Mouse (Mus musculus): ENCODE results near the gene Dmpk. TPM values are rescaled to one million over a fixed set of nuclear protein-coding genes. Genes with fewer than 3 reads are reported as not detected.
A peak's percentile ranks its signal among the peaks of the same experiment; 100 is the strongest.

Dmpk gene
- 42.4 and 60.4 TPM in 2 replicates for polyA plus RNA-seq (2015; fragmentation: Nextera tagmentation; extraction: Ambion mirVana)

- ATAC-seq (ENCODE audit: insufficient number of reproducible peaks, low FRiP score, low TSS enrichment, low read depth), result 0 out of 2 replicates have a peak, but pooled peaks have one; percentile 55
- H3K4me2 ChIP-seq (replicated peaks), result peak within 1 kb of the TSS; percentile 34
- H3K9ac ChIP-seq, result peak within 1 kb of the TSS; percentile 4; the same call in 1 of the 2 replicates
- H3K4me3 ChIP-seq (replicated peaks), result peak within 1 kb of the TSS; percentile 32
- H3K4me1 ChIP-seq, result peaks cover 64% of the 10 kb centered on the region
- no peaks in the 10 kb centered on the region for H3K9me3 ChIP-seq (replicated peaks)
- peaks cover 54% of the 10 kb centered on the region for H3K36me3 ChIP-seq
- H3K27me3 ChIP-seq, result no peaks in the 10 kb centered on the region
- 35% methylated on average over 10 of the region's 10 CpGs for WGBS
- peak within 1 kb of the TSS; percentile 52 for H3K27ac ChIP-seq (replicated peaks)
Measured at GRCm38 (mm10) chr7:19083701-19084100, at the start of gene Dmpk. Gene Dmpk (plus strand): TSS chr7:19083849.

- 98% methylated on average over 6 of the region's 6 CpGs for WGBS
- no peak for ATAC-seq (ENCODE audit: insufficient number of reproducible peaks, low FRiP score, low TSS enrichment, low read depth)
- no peak overlapping the region for H3K4me3 ChIP-seq (replicated peaks)
Measured at GRCm38 (mm10) chr7:19044616-19045015, 39.0 kb upstream of the Dmpk start.

GRCm38 (mm10) chr7:19046286-19047069, 37.2 kb upstream of the Dmpk start:
- no peaks in the 10 kb centered on the region for H3K9me3 ChIP-seq (replicated peaks)
- no peak for ATAC-seq (ENCODE audit: insufficient number of reproducible peaks, low FRiP score, low TSS enrichment, low read depth)
- H3K4me2 ChIP-seq (replicated peaks), result no peak overlapping the region
- H3K27ac ChIP-seq (replicated peaks), result no peak overlapping the region
- H3K36me3 ChIP-seq, result peaks cover 99% of the 10 kb centered on the region
- no peaks in the 10 kb centered on the region for H3K4me1 ChIP-seq
- no peak overlapping the region for H3K9ac ChIP-seq
- no peaks in the 10 kb centered on the region for H3K27me3 ChIP-seq
- 91% methylated on average over 11 of the region's 11 CpGs for WGBS
- H3K4me3 ChIP-seq (replicated peaks), result no peak overlapping the region

More at GRCm38 (mm10) chr7:19044616-19045015, 39.0 kb upstream of the Dmpk start:
- H3K9me3 ChIP-seq (replicated peaks), result no peaks in the 10 kb centered on the region
- H3K36me3 ChIP-seq, result peaks cover 99% of the 10 kb centered on the region
- no peaks in the 10 kb centered on the region for H3K27me3 ChIP-seq
- no peak overlapping the region for H3K27ac ChIP-seq (replicated peaks)
- H3K4me1 ChIP-seq, result no peaks in the 10 kb centered on the region
- H3K9ac ChIP-seq, result no peak overlapping the region
- no peak overlapping the region for H3K4me2 ChIP-seq (replicated peaks)

GRCm38 (mm10) chr7:19048006-19048527, 35.6 kb upstream of the Dmpk start:
- no peak overlapping the region for H3K27ac ChIP-seq (replicated peaks)
- no peaks in the 10 kb centered on the region for H3K4me1 ChIP-seq
- no peaks in the 10 kb centered on the region for H3K9me3 ChIP-seq (replicated peaks)
- peaks cover 97% of the 10 kb centered on the region for H3K36me3 ChIP-seq
- WGBS, result 83% methylated on average over 14 of the region's 14 CpGs
- no peaks in the 10 kb centered on the region for H3K27me3 ChIP-seq
- H3K9ac ChIP-seq, result no peak overlapping the region
- H3K4me3 ChIP-seq (replicated peaks), result no peak overlapping the region
- ATAC-seq (ENCODE audit: insufficient number of reproducible peaks, low FRiP score, low TSS enrichment, low read depth), result no peak
- no peak overlapping the region for H3K4me2 ChIP-seq (replicated peaks)

GRCm38 (mm10) chr7:19049252-19049651, 34.4 kb upstream of the Dmpk start:
- Histone ChIP-seq H3K36me3 (peaks cover 86% of the 10 kb centered on the region), H3K9ac (no peak overlapping the region), H3K4me3 (replicated peaks) (no peak overlapping the region), H3K4me2 (replicated peaks) (no peak overlapping the region), H3K27me3 (no peaks in the 10 kb centered on the region), H3K4me1 (peaks cover 6% of the 10 kb centered on the region), H3K27ac (replicated peaks) (no peak overlapping the region), H3K9me3 (replicated peaks) (no peaks in the 10 kb centered on the region)
- WGBS, result 88% methylated on average over 5 of the region's 5 CpGs
- no peak for ATAC-seq (ENCODE audit: insufficient number of reproducible peaks, low FRiP score, low TSS enrichment, low read depth)

- peaks cover 12% of the 10 kb centered on the region for H3K4me1 ChIP-seq
- H3K9me3 ChIP-seq (replicated peaks), result no peaks in the 10 kb centered on the region
- no peak overlapping the region for H3K9ac ChIP-seq
- H3K27me3 ChIP-seq, result no peaks in the 10 kb centered on the region
- ATAC-seq (ENCODE audit: insufficient number of reproducible peaks, low FRiP score, low TSS enrichment, low read depth), result no peak
- peaks cover 80% of the 10 kb centered on the region for H3K36me3 ChIP-seq
- H3K4me3 ChIP-seq (replicated peaks), result no peak overlapping the region
- no peak overlapping the region for H3K27ac ChIP-seq (replicated peaks)
- WGBS, result 90% methylated on average over 8 of the region's 8 CpGs
- no peak overlapping the region for H3K4me2 ChIP-seq (replicated peaks)
Measured at GRCm38 (mm10) chr7:19050172-19050571, 33.5 kb upstream of the Dmpk start.

GRCm38 (mm10) chr7:19051161-19051560, 32.5 kb upstream of the Dmpk start:
- peaks cover 12% of the 10 kb centered on the region for H3K4me1 ChIP-seq
- H3K4me3 ChIP-seq (replicated peaks), result no peak overlapping the region
- H3K4me2 ChIP-seq (replicated peaks), result no peak overlapping the region
- 57% methylated on average over 4 of the region's 4 CpGs for WGBS
- H3K9me3 ChIP-seq (replicated peaks), result no peaks in the 10 kb centered on the region
- ATAC-seq (ENCODE audit: insufficient number of reproducible peaks, low FRiP score, low TSS enrichment, low read depth), result no peak
- no peaks in the 10 kb centered on the region for H3K27me3 ChIP-seq
- H3K9ac ChIP-seq, result no peak overlapping the region
- H3K36me3 ChIP-seq, result peaks cover 72% of the 10 kb centered on the region
- no peak overlapping the region for H3K27ac ChIP-seq (replicated peaks)

- Histone ChIP-seq H3K4me3 (replicated peaks) (no peak overlapping the region), H3K27me3 (no peaks in the 10 kb centered on the region), H3K9ac (no peak overlapping the region), H3K9me3 (replicated peaks) (no peaks in the 10 kb centered on the region), H3K36me3 (peaks cover 58% of the 10 kb centered on the region), H3K27ac (replicated peaks) (no peak overlapping the region), H3K4me1 (peaks cover 12% of the 10 kb centered on the region), H3K4me2 (replicated peaks) (no peak overlapping the region)
- ATAC-seq (ENCODE audit: insufficient number of reproducible peaks, low FRiP score, low TSS enrichment, low read depth), result no peak
- WGBS, result 85% methylated on average over 15 of the region's 15 CpGs
Measured at GRCm38 (mm10) chr7:19052345-19053135, 31.1 kb upstream of the Dmpk start.

- H3K36me3 ChIP-seq, result peaks cover 52% of the 10 kb centered on the region
- H3K4me2 ChIP-seq (replicated peaks), result no peak overlapping the region
- ATAC-seq (ENCODE audit: insufficient number of reproducible peaks, low FRiP score, low TSS enrichment, low read depth), result no peak
- H3K27ac ChIP-seq (replicated peaks), result no peak overlapping the region
- no peak overlapping the region for H3K4me3 ChIP-seq (replicated peaks)
- H3K9me3 ChIP-seq (replicated peaks), result no peaks in the 10 kb centered on the region
- no peaks in the 10 kb centered on the region for H3K27me3 ChIP-seq
- 92% methylated on average over 7 of the region's 7 CpGs for WGBS
- H3K4me1 ChIP-seq, result peaks cover 12% of the 10 kb centered on the region
- H3K9ac ChIP-seq, result no peak overlapping the region
Measured at GRCm38 (mm10) chr7:19053136-19053532, 30.5 kb upstream of the Dmpk start.

GRCm38 (mm10) chr7:19054047-19054776, 29.4 kb upstream of the Dmpk start, which contains the start of gene Rsph6a:
Gene Rsph6a (plus strand): TSS chr7:19054690.
- Histone ChIP-seq H3K4me1 (peaks cover 12% of the 10 kb centered on the region), H3K27ac (replicated peaks) (no peak within 1 kb of the TSS), H3K4me3 (replicated peaks) (no peak within 1 kb of the TSS), H3K9me3 (replicated peaks) (no peaks in the 10 kb centered on the region), H3K9ac (no peak within 1 kb of the TSS), H3K27me3 (no peaks in the 10 kb centered on the region), H3K36me3 (peaks cover 41% of the 10 kb centered on the region), H3K4me2 (replicated peaks) (peak within 1 kb of the TSS; percentile 28)
- 30% methylated on average over 33 of the region's 33 CpGs for WGBS
- peak; percentile 22; the same call in 1 of the 2 replicates for ATAC-seq (ENCODE audit: insufficient number of reproducible peaks, low FRiP score, low TSS enrichment, low read depth)

GRCm38 (mm10) chr7:19054777-19055076, 28.9 kb upstream of the Dmpk start:
- Histone ChIP-seq H3K9me3 (replicated peaks) (no peaks in the 10 kb centered on the region), H3K4me1 (peaks cover 12% of the 10 kb centered on the region), H3K9ac (no peak overlapping the region), H3K4me3 (replicated peaks) (no peak overlapping the region), H3K36me3 (peaks cover 36% of the 10 kb centered on the region), H3K4me2 (replicated peaks) (peak overlapping the region; percentile 28), H3K27ac (replicated peaks) (no peak overlapping the region), H3K27me3 (no peaks in the 10 kb centered on the region)
- WGBS, result 70% methylated on average over 9 of the region's 9 CpGs
- no peak for ATAC-seq (ENCODE audit: insufficient number of reproducible peaks, low FRiP score, low TSS enrichment, low read depth)

Data from embryonic facial prominence, embryonic 15.5 days (tissue).